Mouse (Mus musculus): ENCODE measurements around the gene Klhl32. TPM values are rescaled to one million over a fixed set of nuclear protein-coding genes. Genes with fewer than 3 reads are reported as not detected.

Klhl32 gene
- polyA plus RNA-seq, 1 experiment, result 0.13 TPM

- Histone ChIP-seq H3K36me3 (ENCODE audit: control insufficient read depth, insufficient read depth, low read length) (no peaks in the 10 kb centered on the region), H3K4me3 (ENCODE audit: extremely low read depth, insufficient read depth, insufficient read length) (no peak overlapping the region), H3K4me1 (ENCODE audit: control insufficient read depth, insufficient read depth, insufficient read length) (no peaks in the 10 kb centered on the region), H3K27me3 (ENCODE audit: control insufficient read depth, insufficient read depth, low read length) (no peaks in the 10 kb centered on the region), H3K27ac (ENCODE audit: insufficient read depth, low read length) (no peak overlapping the region)
- no peak for DNase-seq (ENCODE audit: low read depth in 1 of 2, low spot score in 2 of 2)
- TF ChIP-seq CTCF (IDR thresholded peaks at IDR 0.05; ENCODE audit: extremely low read depth, insufficient read depth, insufficient read length, insufficient replicate concordance), result no peak
- TF ChIP-seq POLR2A (IDR thresholded peaks at IDR 0.05; ENCODE audit: low read depth, low read length), result no peak
- 63% methylated on average over 13 of the region's 13 CpGs for WGBS
Observed at GRCm38 (mm10) chr4:24625951-24626584, 224.9 kb downstream of the Klhl32 start.

- no peak for TF ChIP-seq POLR2A (IDR thresholded peaks at IDR 0.05; ENCODE audit: low read depth, low read length)
- TF ChIP-seq CTCF (IDR thresholded peaks at IDR 0.05; ENCODE audit: extremely low read depth, insufficient read depth, insufficient read length, insufficient replicate concordance), result no peak
- H3K4me1 ChIP-seq (ENCODE audit: control insufficient read depth, insufficient read depth, insufficient read length), result no peaks in the 10 kb centered on the region
- DNase-seq (ENCODE audit: low read depth in 1 of 2, low spot score in 2 of 2), result no peak
- H3K27ac ChIP-seq (ENCODE audit: insufficient read depth, low read length), result no peak overlapping the region
- H3K27me3 ChIP-seq (ENCODE audit: control insufficient read depth, insufficient read depth, low read length), result no peaks in the 10 kb centered on the region
- WGBS, result 90% methylated on average over 9 of the region's 9 CpGs
- no peaks in the 10 kb centered on the region for H3K36me3 ChIP-seq (ENCODE audit: control insufficient read depth, insufficient read depth, low read length)
- H3K4me3 ChIP-seq (ENCODE audit: extremely low read depth, insufficient read depth, insufficient read length), result no peak overlapping the region
Observed at GRCm38 (mm10) chr4:24621422-24622187, 229.3 kb downstream of the Klhl32 start.

GRCm38 (mm10) chr4:24620440-24620839 is 230.5 kb downstream of the Klhl32 start:
- no peaks in the 10 kb centered on the region for H3K36me3 ChIP-seq (ENCODE audit: control insufficient read depth, insufficient read depth, low read length)
- TF ChIP-seq POLR2A (IDR thresholded peaks at IDR 0.05; ENCODE audit: low read depth, low read length) (no peak), CTCF (IDR thresholded peaks at IDR 0.05; ENCODE audit: extremely low read depth, insufficient read depth, insufficient read length, insufficient replicate concordance) (no peak)
- no peaks in the 10 kb centered on the region for H3K27me3 ChIP-seq (ENCODE audit: control insufficient read depth, insufficient read depth, low read length)
- 90% methylated on average over 5 of the region's 5 CpGs for WGBS
- no peaks in the 10 kb centered on the region for H3K4me1 ChIP-seq (ENCODE audit: control insufficient read depth, insufficient read depth, insufficient read length)
- H3K4me3 ChIP-seq (ENCODE audit: extremely low read depth, insufficient read depth, insufficient read length), result no peak overlapping the region
- no peak overlapping the region for H3K27ac ChIP-seq (ENCODE audit: insufficient read depth, low read length)
- DNase-seq (ENCODE audit: low read depth in 1 of 2, low spot score in 2 of 2), result no peak

GRCm38 (mm10) chr4:24620005-24620404 is 230.9 kb downstream of the Klhl32 start:
- Histone ChIP-seq H3K27ac (ENCODE audit: insufficient read depth, low read length) (no peak overlapping the region), H3K36me3 (ENCODE audit: control insufficient read depth, insufficient read depth, low read length) (no peaks in the 10 kb centered on the region), H3K27me3 (ENCODE audit: control insufficient read depth, insufficient read depth, low read length) (no peaks in the 10 kb centered on the region), H3K4me3 (ENCODE audit: extremely low read depth, insufficient read depth, insufficient read length) (no peak overlapping the region), H3K4me1 (ENCODE audit: control insufficient read depth, insufficient read depth, insufficient read length) (no peaks in the 10 kb centered on the region)
- no peak for DNase-seq (ENCODE audit: low read depth in 1 of 2, low spot score in 2 of 2)
- 74% methylated on average over 6 of the region's 6 CpGs for WGBS
- no peak for TF ChIP-seq CTCF (IDR thresholded peaks at IDR 0.05; ENCODE audit: extremely low read depth, insufficient read depth, insufficient read length, insufficient replicate concordance)
- TF ChIP-seq POLR2A (IDR thresholded peaks at IDR 0.05; ENCODE audit: low read depth, low read length), result no peak

- no peak for DNase-seq (ENCODE audit: low read depth in 1 of 2, low spot score in 2 of 2)
- 97% methylated on average over 2 of the region's 2 CpGs for WGBS
- H3K27me3 ChIP-seq (ENCODE audit: control insufficient read depth, insufficient read depth, low read length), result no peaks in the 10 kb centered on the region
- no peaks in the 10 kb centered on the region for H3K4me1 ChIP-seq (ENCODE audit: control insufficient read depth, insufficient read depth, insufficient read length)
- no peak overlapping the region for H3K27ac ChIP-seq (ENCODE audit: insufficient read depth, low read length)
- no peaks in the 10 kb centered on the region; the same call in 1 of the 2 replicates for H3K36me3 ChIP-seq (ENCODE audit: control insufficient read depth, insufficient read depth, low read length)
- TF ChIP-seq CTCF (IDR thresholded peaks at IDR 0.05; ENCODE audit: extremely low read depth, insufficient read depth, insufficient read length, insufficient replicate concordance) (no peak), POLR2A (IDR thresholded peaks at IDR 0.05; ENCODE audit: low read depth, low read length) (no peak)
- no peak overlapping the region for H3K4me3 ChIP-seq (ENCODE audit: extremely low read depth, insufficient read depth, insufficient read length)
Observed at GRCm38 (mm10) chr4:24609564-24609963, 241.4 kb downstream of the Klhl32 start.

GRCm38 (mm10) chr4:24609085-24609484 is 241.8 kb downstream of the Klhl32 start:
- WGBS, result 81% methylated on average over 3 of the region's 3 CpGs
- DNase-seq (ENCODE audit: low read depth in 1 of 2, low spot score in 2 of 2), result no peak
- H3K27me3 ChIP-seq (ENCODE audit: control insufficient read depth, insufficient read depth, low read length), result no peaks in the 10 kb centered on the region
- H3K4me1 ChIP-seq (ENCODE audit: control insufficient read depth, insufficient read depth, insufficient read length), result no peaks in the 10 kb centered on the region
- no peak for TF ChIP-seq CTCF (IDR thresholded peaks at IDR 0.05; ENCODE audit: extremely low read depth, insufficient read depth, insufficient read length, insufficient replicate concordance)
- no peak for TF ChIP-seq POLR2A (IDR thresholded peaks at IDR 0.05; ENCODE audit: low read depth, low read length)
- H3K36me3 ChIP-seq (ENCODE audit: control insufficient read depth, insufficient read depth, low read length), result no peaks in the 10 kb centered on the region; the same call in 1 of the 2 replicates
- H3K27ac ChIP-seq (ENCODE audit: insufficient read depth, low read length), result no peak overlapping the region
- H3K4me3 ChIP-seq (ENCODE audit: extremely low read depth, insufficient read depth, insufficient read length), result no peak overlapping the region

GRCm38 (mm10) chr4:24601711-24602110 is 249.2 kb downstream of the Klhl32 start:
- no peak for TF ChIP-seq POLR2A (IDR thresholded peaks at IDR 0.05; ENCODE audit: low read depth, low read length)
- no peak for TF ChIP-seq CTCF (IDR thresholded peaks at IDR 0.05; ENCODE audit: extremely low read depth, insufficient read depth, insufficient read length, insufficient replicate concordance)
- DNase-seq (ENCODE audit: low read depth in 1 of 2, low spot score in 2 of 2), result no peak
- peaks cover 6% of the 10 kb centered on the region for H3K36me3 ChIP-seq (ENCODE audit: control insufficient read depth, insufficient read depth, low read length)
- H3K27ac ChIP-seq (ENCODE audit: insufficient read depth, low read length), result no peak overlapping the region
- 97% methylated on average over 6 of the region's 6 CpGs for WGBS
- H3K27me3 ChIP-seq (ENCODE audit: control insufficient read depth, insufficient read depth, low read length), result no peaks in the 10 kb centered on the region
- H3K4me3 ChIP-seq (ENCODE audit: extremely low read depth, insufficient read depth, insufficient read length), result no peak overlapping the region
- no peaks in the 10 kb centered on the region for H3K4me1 ChIP-seq (ENCODE audit: control insufficient read depth, insufficient read depth, insufficient read length)

Measured in spleen, adult 2 months (tissue).